Mouse (Mus musculus) forebrain, embryonic 10.5 days (tissue): Measurements from ENCODE around the gene Hagh. TPM values are rescaled to one million over a fixed set of nuclear protein-coding genes. Genes with fewer than 3 reads are reported as not detected.

Experiments used
- DNase-seq: peaks from one replicate; pipeline ENCODE4 v3.0.0-alpha.2; 2017; ENCODE audit warnings: low spot score; ENCODE audit errors: extremely low spot score
- H3K27ac ChIP-seq: fragments of 300-500 bp; sonication (generic); 2 replicates; pipeline ENCODE4 v1.5.1; 2016; ENCODE audit warnings: mild to moderate bottlenecking
- H3K27me3 ChIP-seq: fragments of 300-500 bp; sonication (generic); 2 replicates; pipeline ENCODE4 v1.6.1; 2016; ENCODE audit warnings: mild to moderate bottlenecking; ENCODE audit not compliant: poor library complexity, severe bottlenecking
- H3K36me3 ChIP-seq: fragments of 300-500 bp; sonication (generic); replicated peaks from 2 replicates; pipeline ENCODE4 v1.6.1; 2016; ENCODE audit warnings: mild to moderate bottlenecking, moderate library complexity
- H3K4me1 ChIP-seq: fragments of 300-500 bp; sonication (generic); 2 replicates; pipeline ENCODE4 v1.6.1; 2016
- H3K4me3 ChIP-seq: fragments of 300-500 bp; sonication (generic); 2 replicates; pipeline ENCODE4 v1.5.1; 2016; ENCODE audit warnings: mild to moderate bottlenecking, moderate library complexity
- H3K9me3 ChIP-seq: fragments of 300-500 bp; sonication (generic); 2 replicates; pipeline ENCODE4 v1.6.1; 2016; ENCODE audit warnings: mild to moderate bottlenecking, moderate library complexity
- WGBS: fragments of 180-500 bp; shearing (Covaris S2); methylation state at CpG from one replicate; pipeline ENCODE4 v1.1.7; 2016; 5-methylcytosine and 5-hydroxymethylcytosine counted together
- polyA plus RNA-seq: library from polyadenylated mRNA; unstranded; fragments of >200 nt; fragmentation: Nextera tagmentation; extraction: Ambion mirVana; gene quantifications from 2 replicates; pipeline ENCODE4 v1.2.1, GENCODE M21; 2016

Hagh gene
- polyA plus RNA-seq, 1 experiment from 2014 or later: 26.4 TPM

DNA sequence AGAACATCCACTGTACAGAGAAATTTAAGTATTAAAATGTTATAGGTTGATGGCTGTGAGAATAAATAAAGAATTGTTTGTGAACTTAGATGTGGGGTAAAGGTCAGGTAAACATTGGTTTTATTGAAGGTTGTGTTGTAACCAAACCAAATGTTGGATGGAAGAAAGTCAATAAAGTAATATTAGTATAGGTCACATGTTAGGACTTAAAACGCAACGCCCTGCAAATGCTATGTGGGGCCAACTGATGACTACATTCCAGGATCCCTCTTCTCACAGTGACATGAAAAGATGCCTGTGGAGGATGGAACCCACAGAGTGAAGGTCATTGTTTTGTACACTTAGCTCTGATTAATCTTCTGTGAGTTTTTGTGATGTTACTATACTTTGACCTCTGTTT is 20.5 kb upstream of the Hagh start:
- no peak for DNase-seq
- Histone ChIP-seq H3K27ac (no peak overlapping the region), H3K4me3 (no peak overlapping the region), H3K9me3 (no peaks in the 10 kb centered on the region), H3K36me3 (no peaks in the 10 kb centered on the region), H3K27me3 (no peaks in the 10 kb centered on the region), H3K4me1 (no peaks in the 10 kb centered on the region)
- 75% methylated on average over 2 of the region's 2 CpGs for WGBS

DNA sequence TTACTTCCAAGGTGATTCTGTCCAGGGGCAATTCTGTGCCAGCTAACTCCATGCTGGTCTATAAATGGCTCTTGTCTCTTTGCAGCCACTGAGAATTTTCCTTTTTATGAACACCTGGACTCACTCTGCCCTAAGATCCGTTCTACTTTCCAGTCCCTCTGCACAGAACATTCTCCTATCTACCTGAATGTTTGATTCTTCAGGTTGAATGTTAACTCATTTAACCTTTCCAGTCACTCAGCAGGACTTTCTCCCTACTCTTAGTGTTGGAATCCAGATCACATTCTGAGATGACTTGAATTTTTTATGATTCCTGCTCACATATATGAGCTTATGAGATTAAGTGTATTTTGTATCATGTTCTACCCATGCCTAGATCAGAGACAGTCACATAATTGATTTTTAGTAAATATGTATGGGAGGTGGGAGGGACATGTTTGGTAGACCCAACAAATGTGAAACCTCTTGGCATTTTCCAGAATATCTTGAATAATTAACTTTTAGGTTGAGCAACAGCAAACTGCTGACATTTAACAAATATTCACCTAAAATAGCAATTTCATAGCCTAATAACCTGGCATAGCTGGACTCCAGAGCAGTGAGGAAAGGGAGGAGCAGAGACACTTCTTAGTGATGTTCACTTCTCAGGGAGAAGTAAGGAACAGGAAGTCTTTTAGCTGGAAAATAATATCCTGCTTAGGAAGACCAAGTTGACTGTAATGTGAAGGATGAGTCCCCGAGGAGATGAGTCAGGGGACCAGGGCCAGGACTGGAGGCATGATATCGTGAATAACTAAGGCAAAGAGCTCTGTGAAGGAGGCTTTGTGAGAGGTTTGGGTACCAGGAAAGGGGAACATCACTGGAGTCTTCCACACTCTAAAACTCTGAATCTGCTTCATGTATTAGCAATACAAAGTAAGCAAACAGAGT is 18.3 kb upstream of the Hagh start:
- Histone ChIP-seq H3K4me1 (no peaks in the 10 kb centered on the region), H3K27ac (no peak overlapping the region), H3K27me3 (no peaks in the 10 kb centered on the region), H3K36me3 (no peaks in the 10 kb centered on the region), H3K4me3 (no peak overlapping the region), H3K9me3 (no peaks in the 10 kb centered on the region)
- WGBS: 61% methylated on average over 3 of the region's 3 CpGs
- no peak for DNase-seq

DNA sequence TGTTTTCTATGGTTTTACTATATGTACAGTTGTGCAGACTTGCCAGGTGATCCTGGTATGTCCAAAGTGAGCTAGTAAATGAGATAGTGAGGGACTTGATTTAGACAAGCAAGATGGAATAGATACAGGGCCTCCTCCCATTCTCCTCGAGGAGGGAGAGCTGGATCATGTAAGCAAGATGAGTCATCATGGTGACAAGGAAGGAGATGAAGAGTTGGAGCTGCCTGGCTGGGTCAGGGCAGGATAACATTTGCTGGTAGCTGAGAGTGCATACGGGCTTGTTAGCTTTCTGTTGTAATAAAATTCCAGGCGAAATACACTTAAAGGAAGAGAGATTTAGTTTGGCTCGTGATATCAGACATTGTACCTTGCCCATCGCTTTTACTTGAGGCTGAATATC is 398 bp downstream of the Hagh start:
- WGBS: 71% methylated on average over 5 of the region's 5 CpGs
- H3K4me1 ChIP-seq: no peaks in the 10 kb centered on the region
- H3K4me3 ChIP-seq: no peak overlapping the region
- DNase-seq: no peak
- H3K27me3 ChIP-seq: peaks cover 14% of the 10 kb centered on the region
- no peaks in the 10 kb centered on the region for H3K9me3 ChIP-seq
- no peaks in the 10 kb centered on the region for H3K36me3 ChIP-seq
- no peak overlapping the region for H3K27ac ChIP-seq

DNA sequence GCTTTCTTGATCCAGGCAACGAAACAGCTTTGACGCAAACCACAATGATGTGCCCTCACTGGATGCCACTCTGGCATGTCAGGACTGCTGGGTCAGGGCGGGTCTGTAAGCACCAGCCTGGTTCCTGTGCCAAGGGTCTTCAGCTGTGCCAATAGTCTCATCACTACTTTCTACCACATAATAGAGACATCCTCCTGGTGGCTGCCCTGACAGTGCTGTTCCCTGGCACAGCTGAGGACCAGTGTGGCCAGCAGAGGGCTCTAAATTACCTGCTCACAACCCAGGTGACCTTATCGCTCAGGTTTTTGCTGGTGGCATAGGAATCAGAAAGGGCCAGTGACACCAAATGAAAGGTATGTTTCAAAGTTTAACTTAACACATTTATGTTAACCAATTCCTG is 1.2 kb downstream of the Hagh start:
- no peak for DNase-seq
- Histone ChIP-seq H3K27ac (no peak overlapping the region), H3K36me3 (no peaks in the 10 kb centered on the region), H3K4me3 (no peak overlapping the region), H3K27me3 (peaks cover 14% of the 10 kb centered on the region), H3K4me1 (no peaks in the 10 kb centered on the region), H3K9me3 (no peaks in the 10 kb centered on the region)
- WGBS: 49% methylated on average over 4 of the region's 4 CpGs

DNA sequence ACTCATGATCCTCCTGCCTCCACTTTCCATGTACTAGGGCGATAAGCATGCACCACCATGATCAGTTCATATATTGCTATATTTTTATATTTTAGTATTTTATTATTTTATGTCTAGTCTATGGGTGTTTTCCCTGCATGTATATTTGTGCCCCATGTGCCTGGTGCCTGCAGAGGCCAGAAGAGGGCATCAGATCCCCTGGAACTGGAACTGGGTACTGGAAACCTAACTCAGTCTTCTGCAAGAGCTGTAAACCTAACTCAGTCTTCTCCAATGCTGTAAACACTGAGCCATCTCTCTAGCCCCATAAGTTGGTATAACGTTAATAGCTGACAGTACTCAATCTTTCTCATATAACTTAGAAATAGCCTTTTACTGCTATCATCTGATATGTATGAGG is 2.7 kb downstream of the Hagh start:
- DNase-seq: no peak
- H3K4me3 ChIP-seq: no peak overlapping the region
- WGBS: 62% methylated on average over 2 of the region's 2 CpGs
- no peaks in the 10 kb centered on the region for H3K4me1 ChIP-seq
- peaks cover 14% of the 10 kb centered on the region for H3K27me3 ChIP-seq
- H3K9me3 ChIP-seq: no peaks in the 10 kb centered on the region
- H3K36me3 ChIP-seq: no peaks in the 10 kb centered on the region
- no peak overlapping the region for H3K27ac ChIP-seq

DNA sequence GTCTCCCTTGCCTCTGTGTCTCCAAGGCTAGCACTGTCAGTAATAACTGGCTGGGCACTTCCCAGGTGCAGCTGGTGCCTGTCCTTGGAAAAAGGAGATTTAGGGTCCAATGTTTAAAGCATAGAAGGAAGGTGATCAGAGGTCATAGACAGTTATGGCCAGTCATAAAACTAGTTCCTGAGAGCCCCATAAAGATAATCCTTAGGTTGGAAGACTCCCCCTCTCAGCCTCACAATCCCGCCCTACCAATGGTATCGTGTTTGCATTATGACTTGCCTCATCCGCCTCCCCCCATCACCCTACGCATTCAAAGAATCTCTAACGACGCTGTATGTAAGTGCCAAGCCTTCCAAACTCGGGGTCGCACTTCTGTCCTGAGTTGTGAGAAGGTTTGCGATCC is 4.6 kb downstream of the Hagh start:
- Histone ChIP-seq H3K27me3 (peaks cover 14% of the 10 kb centered on the region), H3K4me1 (peaks cover 13% of the 10 kb centered on the region)
- WGBS: 53% methylated on average over 9 of the region's 9 CpGs

DNA sequence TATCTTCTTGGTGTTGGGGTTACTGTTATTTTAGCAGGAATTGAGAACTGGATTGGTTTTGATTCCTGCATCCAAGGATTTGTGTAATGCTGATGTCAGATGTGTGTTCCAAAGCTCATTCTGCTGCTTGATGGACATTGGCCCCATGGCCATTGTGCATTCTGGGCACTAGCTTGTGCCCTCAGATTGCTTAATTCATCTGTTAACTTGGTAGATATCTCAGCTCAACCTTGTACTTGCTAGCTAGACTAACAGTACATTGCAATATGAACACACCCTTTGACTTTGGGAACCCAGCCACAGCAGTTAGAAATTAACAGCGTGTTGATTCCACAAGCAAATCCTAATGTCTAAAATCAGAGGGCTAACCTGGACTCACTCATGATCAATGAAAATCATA is 7.4 kb downstream of the Hagh start:
- no peaks in the 10 kb centered on the region for H3K36me3 ChIP-seq
- DNase-seq: no peak

More for the DNA sequence above, 4.6 kb downstream of the Hagh start:
- no peaks in the 10 kb centered on the region for H3K36me3 ChIP-seq
- no peak for DNase-seq
- no peaks in the 10 kb centered on the region for H3K9me3 ChIP-seq
- H3K27ac ChIP-seq: no peak overlapping the region
- no peak overlapping the region for H3K4me3 ChIP-seq

DNA sequence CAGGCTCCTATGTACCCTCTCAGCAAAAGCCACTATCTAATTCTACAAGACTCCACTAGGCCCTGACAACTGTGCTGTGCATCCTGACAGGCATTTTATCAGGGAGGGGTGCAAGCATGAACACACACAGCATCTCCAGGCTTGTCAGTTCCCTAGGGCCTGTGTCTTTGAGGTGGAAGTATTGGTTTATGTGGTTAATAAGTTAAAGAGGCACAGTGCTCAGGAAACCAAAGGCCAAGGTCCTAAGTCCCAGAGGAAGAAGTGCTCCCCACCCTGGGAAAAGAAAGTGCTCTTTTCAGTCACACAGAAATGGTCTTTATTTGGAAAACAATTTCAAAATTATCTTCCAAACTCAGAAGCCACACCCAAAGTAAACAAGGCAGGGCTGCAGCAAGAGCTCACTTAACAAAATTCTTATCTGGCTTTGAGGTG is 8.7 kb downstream of the Hagh start:
- H3K36me3 ChIP-seq: peaks cover 5% of the 10 kb centered on the region; the same call in 1 of the 2 replicates
- DNase-seq: no peak
- no peak overlapping the region for H3K27ac ChIP-seq
- H3K4me3 ChIP-seq: peak overlapping the region; percentile 81
- H3K27me3 ChIP-seq: peaks cover 26% of the 10 kb centered on the region
- peaks cover 28% of the 10 kb centered on the region for H3K4me1 ChIP-seq
- H3K9me3 ChIP-seq: no peaks in the 10 kb centered on the region

More for the DNA sequence above, 7.4 kb downstream of the Hagh start:
- H3K4me1 ChIP-seq: peaks cover 28% of the 10 kb centered on the region
- peaks cover 26% of the 10 kb centered on the region for H3K27me3 ChIP-seq
- WGBS: 94% methylated on average over 1 of the region's 1 CpGs
- no peak overlapping the region for H3K4me3 ChIP-seq
- H3K9me3 ChIP-seq: no peaks in the 10 kb centered on the region
- H3K27ac ChIP-seq: no peak overlapping the region

DNA sequence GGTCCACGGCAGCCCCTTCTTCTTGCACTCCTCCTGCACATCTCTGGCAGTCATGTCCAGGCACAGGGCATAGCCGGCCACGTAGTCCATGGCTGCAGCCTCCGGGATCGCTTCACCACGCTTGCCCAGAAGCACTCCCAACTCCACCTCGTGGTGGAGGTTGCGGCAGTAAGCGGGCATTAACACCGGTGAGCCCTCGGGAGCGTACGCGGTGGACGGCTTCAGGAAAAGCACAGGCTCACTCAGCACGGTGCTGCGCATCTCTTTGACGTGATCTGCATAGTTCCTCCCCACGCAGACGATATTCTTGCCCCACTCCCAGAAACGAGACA is 9.8 kb downstream of the Hagh start:
- peaks cover 19% of the 10 kb centered on the region for H3K27me3 ChIP-seq
- WGBS: under 1% methylated on average over 21 of the region's 21 CpGs
- H3K36me3 ChIP-seq: peaks cover 7% of the 10 kb centered on the region; the same call in 1 of the 2 replicates
- peaks cover 28% of the 10 kb centered on the region for H3K4me1 ChIP-seq
- no peaks in the 10 kb centered on the region for H3K9me3 ChIP-seq
- peak overlapping the region; percentile 81 for H3K4me3 ChIP-seq
- no peak for DNase-seq
- H3K27ac ChIP-seq: peak overlapping the region; percentile 94

DNA sequence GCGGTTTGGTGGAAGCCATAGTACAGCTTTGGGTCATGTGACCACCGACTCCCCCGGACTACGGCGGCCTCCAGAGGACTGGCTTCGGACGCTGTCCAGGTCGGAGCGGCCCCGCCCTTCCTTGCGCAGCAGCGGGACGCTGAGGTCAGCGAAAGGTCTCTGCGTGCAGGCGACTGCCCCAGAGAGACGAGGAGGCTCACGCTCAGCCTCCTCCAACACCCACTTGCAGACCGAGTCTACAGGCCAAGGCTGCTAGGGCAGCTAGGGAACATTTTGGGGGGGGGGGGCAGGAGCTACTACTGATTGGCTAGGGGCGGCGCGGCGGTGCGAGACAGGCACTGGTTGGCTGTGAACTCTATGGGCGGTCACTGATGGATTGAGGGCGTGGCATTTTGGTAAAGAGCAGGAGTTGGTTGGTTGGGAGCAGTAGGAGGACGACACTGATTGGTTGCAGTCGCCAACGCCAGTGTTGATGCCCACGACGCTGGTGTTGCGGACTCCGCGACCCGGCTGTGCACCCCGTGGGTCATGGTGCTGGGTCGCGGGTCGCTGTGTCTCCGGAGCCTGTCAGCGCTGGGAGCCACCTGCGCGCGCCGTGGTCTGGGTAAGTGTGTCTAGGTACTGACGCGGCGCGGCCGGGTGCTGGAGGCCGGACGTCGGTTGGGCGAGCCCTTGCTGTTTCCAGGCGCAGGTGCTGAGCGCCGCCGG is 10.3 kb downstream of the Hagh start, which contains the start of gene Fahd1:
Gene Fahd1 (minus strand): TSS at position 300 of the 708 bp plus-strand sequence.
- Histone ChIP-seq H3K27ac (peak within 1 kb of the TSS; percentile 94), H3K36me3 (peaks cover 7% of the 10 kb centered on the region; the same call in 1 of the 2 replicates), H3K27me3 (peaks cover 15% of the 10 kb centered on the region), H3K9me3 (no peaks in the 10 kb centered on the region), H3K4me1 (peaks cover 28% of the 10 kb centered on the region), H3K4me3 (peak within 1 kb of the TSS; percentile 81)
- WGBS: under 1% methylated on average over 58 of the region's 58 CpGs
- DNase-seq: peak; percentile 99

DNA sequence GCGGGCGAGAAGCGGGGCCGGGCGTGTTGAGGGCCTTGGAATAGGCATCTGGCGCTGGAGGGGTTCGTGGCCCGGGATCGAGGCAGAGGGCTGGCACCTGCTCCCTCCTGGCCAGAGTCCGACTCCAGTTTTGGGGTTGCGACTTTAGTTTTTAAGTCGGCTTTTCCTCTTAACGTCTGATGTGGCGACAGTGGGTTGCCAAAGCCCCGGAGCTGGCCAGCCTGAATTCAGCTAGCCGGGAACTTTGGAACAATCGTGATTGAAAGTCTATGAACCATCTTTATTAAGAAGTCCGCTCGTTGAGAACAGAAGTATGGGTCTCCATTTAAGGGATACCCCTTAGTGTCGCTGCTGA is 10.8 kb downstream of the Hagh start:
- Histone ChIP-seq H3K9me3 (no peaks in the 10 kb centered on the region), H3K36me3 (peaks cover 7% of the 10 kb centered on the region; the same call in 1 of the 2 replicates), H3K27me3 (peaks cover 15% of the 10 kb centered on the region), H3K4me3 (peak overlapping the region; percentile 81), H3K27ac (peak overlapping the region; percentile 94), H3K4me1 (peaks cover 28% of the 10 kb centered on the region)
- 2% methylated on average over 20 of the region's 20 CpGs for WGBS
- DNase-seq: no peak

DNA sequence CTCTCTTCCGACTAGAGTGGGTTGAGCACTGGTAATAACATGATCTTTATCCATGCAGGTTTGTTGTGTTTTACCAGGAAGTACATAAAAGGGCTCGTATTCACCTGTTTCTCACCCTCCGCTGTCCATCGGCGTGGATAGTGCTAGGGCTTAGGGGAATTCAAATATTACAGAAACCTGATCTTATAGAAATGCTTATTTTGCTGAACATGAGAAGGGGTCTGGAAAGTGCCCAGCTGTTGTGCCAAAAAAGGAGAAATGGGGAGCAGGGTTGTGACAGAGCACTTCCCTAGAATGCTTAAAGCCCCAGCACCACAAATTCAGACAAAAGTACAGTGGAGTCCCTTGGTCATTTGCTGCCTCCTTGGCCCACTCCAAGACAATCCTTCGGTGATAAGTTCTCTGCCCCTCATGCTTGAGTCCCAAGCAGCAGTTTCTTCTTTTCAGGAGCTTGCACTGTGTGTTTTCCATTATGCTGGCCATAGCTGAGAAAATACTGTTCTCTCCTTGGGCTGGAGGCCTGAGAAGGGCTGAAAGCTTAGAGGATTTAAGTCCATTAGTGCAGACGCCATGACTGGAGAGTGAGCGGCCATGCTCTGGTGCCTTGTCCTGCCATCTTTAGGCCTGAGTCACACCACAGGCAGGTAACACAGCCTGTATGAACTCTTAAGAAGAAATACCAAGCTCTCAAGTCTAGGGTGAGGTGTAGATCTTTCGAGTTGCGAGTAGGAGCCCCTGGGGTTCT is 11.6 kb downstream of the Hagh start:
- no peak for DNase-seq
- peaks cover 9% of the 10 kb centered on the region; the same call in 1 of the 2 replicates for H3K36me3 ChIP-seq
- no peaks in the 10 kb centered on the region for H3K9me3 ChIP-seq
- 83% methylated on average over 10 of the region's 10 CpGs for WGBS
- H3K27me3 ChIP-seq: peaks cover 15% of the 10 kb centered on the region
- no peak overlapping the region for H3K27ac ChIP-seq
- peak overlapping the region; percentile 81 for H3K4me3 ChIP-seq
- H3K4me1 ChIP-seq: peaks cover 28% of the 10 kb centered on the region
